Mouse (Mus musculus): ENCODE data around the gene Ubqln1. TPM values are rescaled to one million over a fixed set of nuclear protein-coding genes. Genes with fewer than 3 reads are reported as not detected.

The Ubqln1 gene
- polyA plus RNA-seq, 1 experiment from 2014 or later, result 85.6 TPM

DNA sequence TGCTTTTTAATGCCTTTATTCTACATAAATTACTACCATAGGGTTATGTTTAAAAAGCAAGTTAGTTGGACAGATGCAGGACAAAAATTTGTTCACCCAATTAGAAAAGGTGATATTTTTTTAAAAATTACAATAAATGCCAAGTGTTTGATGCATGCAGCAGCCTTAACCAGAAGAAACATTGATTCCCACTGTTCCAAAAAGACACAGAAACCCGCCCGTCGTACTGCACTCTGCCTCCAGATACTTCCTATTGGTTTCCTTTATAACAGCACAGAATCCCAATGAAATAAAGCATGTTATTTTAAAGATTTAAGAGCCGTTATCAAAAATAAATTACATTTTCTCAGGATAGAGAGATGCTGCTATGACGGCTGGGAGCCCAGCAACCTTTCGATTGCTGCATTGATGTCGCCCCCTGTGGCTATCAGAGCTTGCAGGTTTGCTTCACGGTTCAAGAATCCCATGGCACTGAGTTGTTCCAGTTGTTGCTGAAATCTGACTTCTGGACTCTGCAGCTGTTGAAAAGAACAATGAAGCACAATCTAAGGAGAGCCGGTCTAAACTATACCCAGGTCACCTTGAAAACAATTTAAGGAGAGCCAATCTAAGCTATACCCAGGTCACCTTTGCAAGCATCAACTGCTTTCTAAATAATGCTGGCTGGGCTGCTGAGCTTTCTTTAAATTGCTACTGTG is 37.8 kb downstream of the Ubqln1 start:
- Histone ChIP-seq H3K36me3 (ENCODE audit: control insufficient read depth, insufficient read depth, low read length) (peaks cover 74% of the 10 kb centered on the region), H3K27ac (ENCODE audit: low read depth) (no peak overlapping the region), H3K4me3 (ENCODE audit: low read depth, low read length) (no peak overlapping the region), H3K4me2 (ENCODE audit: low read length) (no peak overlapping the region), H3K9ac (ENCODE audit: low read length) (no peak overlapping the region), H3K4me1 (replicated peaks; ENCODE audit: control insufficient read depth, insufficient read depth, low read length) (no peaks in the 10 kb centered on the region), H3K27me3 (replicated peaks; ENCODE audit: control insufficient read depth, insufficient read depth, low read length) (no peaks in the 10 kb centered on the region), H3K9me3 (ENCODE audit: control insufficient read depth, low read length) (no peaks in the 10 kb centered on the region)
- no peak for ATAC-seq (replicated peaks; ENCODE audit: low FRiP score, low TSS enrichment, low read depth)
- 93% methylated on average over 9 of the region's 9 CpGs for WGBS
- DNase-seq (ENCODE audit: low spot score), result no peak

DNA sequence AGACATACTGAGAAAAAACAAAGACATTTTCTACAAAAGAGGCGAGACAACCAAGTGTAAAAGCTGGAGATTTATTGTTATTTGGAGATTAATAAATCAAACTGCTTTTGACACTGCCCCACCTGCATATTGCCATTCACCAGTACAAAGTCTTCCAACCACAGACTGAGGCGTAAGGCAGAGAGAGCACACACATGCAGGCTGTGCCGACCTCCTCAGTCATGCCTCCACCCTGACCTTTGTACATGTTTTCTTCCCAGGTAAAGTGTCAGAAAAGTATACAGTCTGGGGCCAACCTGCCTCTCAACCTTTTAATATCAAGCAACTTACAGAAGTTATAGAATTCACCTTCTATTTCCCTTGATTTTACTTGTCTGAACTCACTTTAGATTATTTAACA is 39.3 kb downstream of the Ubqln1 start:
- no peaks in the 10 kb centered on the region for H3K9me3 ChIP-seq (ENCODE audit: control insufficient read depth, low read length)
- no peaks in the 10 kb centered on the region for H3K4me1 ChIP-seq (replicated peaks; ENCODE audit: control insufficient read depth, insufficient read depth, low read length)
- H3K4me3 ChIP-seq (ENCODE audit: low read depth, low read length), result no peak overlapping the region
- no peak overlapping the region for H3K9ac ChIP-seq (ENCODE audit: low read length)
- 69% methylated on average over 3 of the region's 3 CpGs for WGBS
- H3K4me2 ChIP-seq (ENCODE audit: low read length), result no peak overlapping the region
- ATAC-seq (replicated peaks; ENCODE audit: low FRiP score, low TSS enrichment, low read depth), result peak; percentile 58; the same call in 1 of the 2 replicates
- H3K36me3 ChIP-seq (ENCODE audit: control insufficient read depth, insufficient read depth, low read length), result peaks cover 61% of the 10 kb centered on the region
- H3K27me3 ChIP-seq (replicated peaks; ENCODE audit: control insufficient read depth, insufficient read depth, low read length), result no peaks in the 10 kb centered on the region
- DNase-seq (ENCODE audit: low spot score), result no peak
- no peak overlapping the region for H3K27ac ChIP-seq (ENCODE audit: low read depth)

DNA sequence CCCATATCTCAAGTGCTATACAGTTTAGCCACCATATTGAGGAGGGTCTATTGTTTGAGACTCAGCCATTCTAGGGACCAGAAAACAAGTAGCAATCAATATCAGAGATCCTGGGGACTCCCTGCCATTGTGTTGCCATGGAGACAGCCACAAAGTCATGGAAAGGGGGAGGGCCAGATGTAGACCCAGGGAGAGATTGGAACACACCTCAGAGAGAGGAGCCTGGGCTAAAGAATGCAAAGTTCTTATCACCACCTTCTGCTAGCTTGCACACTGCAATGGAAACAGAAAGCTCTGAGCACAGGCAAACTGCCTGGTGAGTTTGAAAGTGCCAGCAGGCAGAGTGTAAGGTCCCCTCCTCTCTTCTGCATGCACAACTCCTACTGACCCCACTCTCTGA is 47.3 kb downstream of the Ubqln1 start:
- DNase-seq (ENCODE audit: low spot score) (no peak), ATAC-seq (replicated peaks; ENCODE audit: low FRiP score, low TSS enrichment, low read depth) (no peak)
- H3K4me3 ChIP-seq (ENCODE audit: low read depth, low read length), result no peak overlapping the region
- no peak overlapping the region for H3K9ac ChIP-seq (ENCODE audit: low read length)
- H3K27ac ChIP-seq (ENCODE audit: low read depth), result no peak overlapping the region
- no peak overlapping the region for H3K4me2 ChIP-seq (ENCODE audit: low read length)
- H3K4me1 ChIP-seq (replicated peaks; ENCODE audit: control insufficient read depth, insufficient read depth, low read length), result no peaks in the 10 kb centered on the region
- no peaks in the 10 kb centered on the region for H3K27me3 ChIP-seq (replicated peaks; ENCODE audit: control insufficient read depth, insufficient read depth, low read length)
- no peaks in the 10 kb centered on the region for H3K9me3 ChIP-seq (ENCODE audit: control insufficient read depth, low read length)
- peaks cover 16% of the 10 kb centered on the region for H3K36me3 ChIP-seq (ENCODE audit: control insufficient read depth, insufficient read depth, low read length)

DNA sequence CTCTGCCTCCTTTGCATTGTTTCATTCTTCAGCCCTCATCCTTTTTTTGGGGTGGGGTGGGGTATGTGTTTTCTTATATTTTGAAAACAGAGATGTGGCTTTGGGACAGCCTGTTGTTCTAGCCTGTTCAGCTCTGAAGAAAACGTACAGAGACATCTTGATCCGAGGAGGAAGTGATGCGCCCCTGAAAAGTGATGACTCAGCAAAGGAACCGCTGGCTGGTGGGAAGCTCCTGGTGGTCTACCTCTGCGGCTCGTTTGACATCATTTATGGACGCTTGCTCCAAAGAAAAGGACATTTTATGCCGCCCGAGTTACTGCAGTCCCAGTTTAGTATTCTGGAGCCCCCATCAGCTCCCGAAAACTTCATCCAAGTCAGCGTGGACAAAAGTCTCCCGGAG is 52.1 kb downstream of the Ubqln1 start:
- ATAC-seq (replicated peaks; ENCODE audit: low FRiP score, low TSS enrichment, low read depth) (no peak), DNase-seq (ENCODE audit: low spot score) (no peak)
- 95% methylated on average over 12 of the region's 12 CpGs for WGBS
- Histone ChIP-seq H3K4me2 (ENCODE audit: low read length) (no peak overlapping the region), H3K27ac (ENCODE audit: low read depth) (no peak overlapping the region), H3K9me3 (ENCODE audit: control insufficient read depth, low read length) (0 out of 2 replicates have a peak, but pooled peaks cover 4% of the 10 kb centered on the region), H3K4me3 (ENCODE audit: low read depth, low read length) (no peak overlapping the region), H3K36me3 (ENCODE audit: control insufficient read depth, insufficient read depth, low read length) (peaks cover 25% of the 10 kb centered on the region), H3K27me3 (replicated peaks; ENCODE audit: control insufficient read depth, insufficient read depth, low read length) (no peaks in the 10 kb centered on the region), H3K4me1 (replicated peaks; ENCODE audit: control insufficient read depth, insufficient read depth, low read length) (no peaks in the 10 kb centered on the region), H3K9ac (ENCODE audit: low read length) (no peak overlapping the region)

DNA sequence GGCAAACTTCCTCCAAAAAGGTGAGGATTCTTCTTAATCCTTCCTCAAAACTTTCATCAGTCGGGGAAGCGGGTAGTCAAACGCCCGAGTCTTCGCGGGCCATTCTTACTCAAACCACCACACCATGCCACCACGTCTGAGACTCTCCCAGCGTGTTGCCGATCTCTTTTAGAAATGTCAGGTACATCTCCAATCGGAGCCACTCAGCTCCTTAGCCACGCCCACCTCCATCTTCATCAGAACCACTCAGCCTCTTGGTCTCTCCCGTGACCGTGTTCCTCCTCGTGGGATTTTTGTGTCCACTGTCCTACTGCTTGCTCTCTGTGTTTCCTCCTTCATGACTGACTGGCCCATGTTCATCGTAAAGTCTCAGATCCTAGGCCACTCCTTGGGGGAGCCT is 54.7 kb downstream of the Ubqln1 start:
- Histone ChIP-seq H3K36me3 (ENCODE audit: control insufficient read depth, insufficient read depth, low read length) (peaks cover 22% of the 10 kb centered on the region), H3K27me3 (replicated peaks; ENCODE audit: control insufficient read depth, insufficient read depth, low read length) (no peaks in the 10 kb centered on the region), H3K27ac (ENCODE audit: low read depth) (no peak overlapping the region), H3K4me2 (ENCODE audit: low read length) (no peak overlapping the region), H3K9me3 (ENCODE audit: control insufficient read depth, low read length) (0 out of 2 replicates have a peak, but pooled peaks cover 4% of the 10 kb centered on the region), H3K4me1 (replicated peaks; ENCODE audit: control insufficient read depth, insufficient read depth, low read length) (no peaks in the 10 kb centered on the region), H3K9ac (ENCODE audit: low read length) (no peak overlapping the region), H3K4me3 (ENCODE audit: low read depth, low read length) (no peak overlapping the region)
- no peak for DNase-seq (ENCODE audit: low spot score)
- 97% methylated on average over 15 of the region's 15 CpGs for WGBS
- ATAC-seq (replicated peaks; ENCODE audit: low FRiP score, low TSS enrichment, low read depth), result no peak

DNA sequence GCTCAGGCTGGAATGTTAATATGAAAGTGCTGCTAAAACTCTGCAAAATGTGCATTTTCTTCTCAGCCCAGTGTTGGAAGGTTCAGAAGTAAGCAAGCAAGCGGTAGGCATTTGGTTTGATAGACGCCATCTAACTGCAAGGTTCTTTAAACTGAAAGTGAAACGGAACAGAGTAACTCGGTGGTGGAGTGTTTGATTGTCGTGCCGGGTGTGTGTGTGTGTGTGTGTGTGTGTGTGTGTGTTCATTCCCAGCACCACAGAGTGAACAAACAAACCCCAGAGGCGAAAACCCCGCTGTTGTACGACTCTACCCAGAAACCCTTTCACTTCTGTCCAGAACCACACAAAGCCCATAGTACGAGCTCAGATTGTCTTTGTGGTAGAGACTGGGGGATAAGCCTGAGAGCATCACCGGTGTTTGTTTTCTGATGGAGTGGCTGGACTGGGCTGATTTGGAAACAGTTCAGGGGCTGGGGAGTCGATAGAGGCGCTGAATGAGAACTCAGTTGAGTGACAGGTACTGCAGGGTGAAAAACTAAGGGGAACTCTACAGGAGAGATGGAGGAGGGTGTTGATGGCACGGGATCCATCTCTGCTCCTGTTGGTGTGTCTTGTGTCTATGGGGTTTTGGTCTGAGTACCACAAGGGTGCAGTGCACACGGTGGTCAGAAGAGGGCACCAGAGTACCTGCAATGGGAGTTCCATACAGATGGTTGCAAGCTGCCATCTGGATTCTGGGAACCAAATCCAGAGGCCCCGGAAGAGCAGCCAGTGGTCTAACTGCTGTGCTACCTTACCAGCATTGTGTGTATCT is 57.1 kb downstream of the Ubqln1 start:
- peak overlapping the region; percentile 84 for H3K4me2 ChIP-seq (ENCODE audit: low read length)
- H3K9me3 ChIP-seq (ENCODE audit: control insufficient read depth, low read length), result 0 out of 2 replicates have a peak, but pooled peaks cover 4% of the 10 kb centered on the region
- peaks cover 14% of the 10 kb centered on the region for H3K36me3 ChIP-seq (ENCODE audit: control insufficient read depth, insufficient read depth, low read length)
- H3K4me3 ChIP-seq (ENCODE audit: low read depth, low read length), result peak overlapping the region; percentile 73
- 15% methylated on average over 16 of the region's 16 CpGs for WGBS
- ATAC-seq (replicated peaks; ENCODE audit: low FRiP score, low TSS enrichment, low read depth), result peak; percentile 48
- H3K4me1 ChIP-seq (replicated peaks; ENCODE audit: control insufficient read depth, insufficient read depth, low read length), result no peaks in the 10 kb centered on the region
- peak; percentile 95 for DNase-seq (ENCODE audit: low spot score)
- 0 out of 2 replicates have a peak overlapping the region, but pooled peaks have one; percentile 6 for H3K27ac ChIP-seq (ENCODE audit: low read depth)
- H3K9ac ChIP-seq (ENCODE audit: low read length), result peak overlapping the region; percentile 68
- H3K27me3 ChIP-seq (replicated peaks; ENCODE audit: control insufficient read depth, insufficient read depth, low read length), result no peaks in the 10 kb centered on the region

DNA sequence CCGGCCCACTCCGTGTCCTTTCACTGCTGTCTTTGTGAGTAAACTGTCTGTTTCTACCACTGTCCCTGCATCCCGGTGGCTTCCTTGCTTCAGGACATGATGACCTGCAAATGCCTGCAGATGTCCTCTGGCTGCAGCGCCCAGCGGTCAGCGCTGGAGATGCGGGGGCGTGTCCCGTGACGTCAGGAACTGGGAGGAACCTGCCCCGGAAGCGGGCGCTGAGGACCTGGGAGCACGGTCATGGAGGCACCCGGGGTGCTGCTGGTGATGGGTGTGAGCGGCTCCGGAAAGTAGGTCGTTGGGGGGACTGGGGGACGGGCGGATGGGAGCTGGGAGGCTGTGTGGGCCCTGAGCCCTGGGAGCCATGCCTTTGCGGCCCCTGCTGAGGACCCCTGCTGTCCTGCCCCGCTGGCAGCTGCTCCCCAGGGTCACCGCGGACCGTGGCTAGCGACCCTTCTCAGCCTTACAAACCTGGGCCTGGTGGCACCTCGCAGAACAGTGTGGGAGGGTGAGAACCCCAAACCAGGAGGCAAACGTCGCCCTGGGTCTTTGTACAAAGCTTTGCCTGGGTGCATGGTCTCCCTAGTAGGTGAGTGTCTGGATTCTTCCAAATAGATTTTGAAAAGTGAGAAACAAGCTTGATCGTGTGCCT is 57.9 kb downstream of the Ubqln1 start, which contains the start of gene Idnk:
Gene Idnk (plus strand): TSS at position 203 of the 652 bp plus-strand sequence.
- no peaks in the 10 kb centered on the region for H3K27me3 ChIP-seq (replicated peaks; ENCODE audit: control insufficient read depth, insufficient read depth, low read length)
- 0 out of 2 replicates have a peak, but pooled peaks cover 2% of the 10 kb centered on the region for H3K9me3 ChIP-seq (ENCODE audit: control insufficient read depth, low read length)
- ATAC-seq (replicated peaks; ENCODE audit: low FRiP score, low TSS enrichment, low read depth) (peak; percentile 84), DNase-seq (ENCODE audit: low spot score) (peak; percentile 95)
- peak within 1 kb of the TSS; percentile 68 for H3K9ac ChIP-seq (ENCODE audit: low read length)
- peaks cover 14% of the 10 kb centered on the region for H3K36me3 ChIP-seq (ENCODE audit: control insufficient read depth, insufficient read depth, low read length)
- no peaks in the 10 kb centered on the region for H3K4me1 ChIP-seq (replicated peaks; ENCODE audit: control insufficient read depth, insufficient read depth, low read length)
- H3K4me2 ChIP-seq (ENCODE audit: low read length), result peak within 1 kb of the TSS; percentile 84
- peak within 1 kb of the TSS; percentile 73 for H3K4me3 ChIP-seq (ENCODE audit: low read depth, low read length)
- 0 out of 2 replicates have a peak within 1 kb of the TSS, but pooled peaks have one; percentile 6 for H3K27ac ChIP-seq (ENCODE audit: low read depth)
- under 1% methylated on average over 30 of the region's 30 CpGs for WGBS

DNA sequence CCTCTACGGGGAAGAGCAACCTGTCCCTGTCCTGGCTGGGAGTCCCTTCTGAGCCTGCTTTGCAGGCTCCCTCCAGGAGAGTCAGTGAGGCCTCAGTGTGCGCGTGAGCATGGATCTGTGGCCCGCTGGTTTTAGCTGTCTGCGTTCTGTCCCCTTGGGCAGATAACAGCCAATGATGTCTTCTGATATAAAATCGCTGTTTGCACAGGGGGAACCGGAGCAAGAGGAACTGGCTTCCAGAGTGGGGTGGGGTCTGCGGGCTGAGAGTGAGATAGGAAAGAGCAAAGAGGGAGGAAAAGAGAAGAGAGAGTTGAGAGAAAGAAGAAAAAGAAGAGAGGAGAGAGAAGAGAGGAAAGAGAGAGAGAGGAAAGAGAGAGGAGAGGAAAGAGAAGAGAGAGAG is 58.4 kb downstream of the Ubqln1 start:
- peak overlapping the region; percentile 73 for H3K4me3 ChIP-seq (ENCODE audit: low read depth, low read length)
- DNase-seq (ENCODE audit: low spot score) (no peak), ATAC-seq (replicated peaks; ENCODE audit: low FRiP score, low TSS enrichment, low read depth) (0 out of 2 replicates have a peak, but pooled peaks have one; percentile 14)
- H3K36me3 ChIP-seq (ENCODE audit: control insufficient read depth, insufficient read depth, low read length), result peaks cover 14% of the 10 kb centered on the region
- no peak overlapping the region for H3K27ac ChIP-seq (ENCODE audit: low read depth)
- no peaks in the 10 kb centered on the region for H3K27me3 ChIP-seq (replicated peaks; ENCODE audit: control insufficient read depth, insufficient read depth, low read length)
- WGBS, result 21% methylated on average over 8 of the region's 8 CpGs
- peak overlapping the region; percentile 68; the same call in 1 of the 2 replicates for H3K9ac ChIP-seq (ENCODE audit: low read length)
- H3K4me1 ChIP-seq (replicated peaks; ENCODE audit: control insufficient read depth, insufficient read depth, low read length), result no peaks in the 10 kb centered on the region
- 0 out of 2 replicates have a peak, but pooled peaks cover 2% of the 10 kb centered on the region for H3K9me3 ChIP-seq (ENCODE audit: control insufficient read depth, low read length)
- H3K4me2 ChIP-seq (ENCODE audit: low read length), result peak overlapping the region; percentile 84

Measured in intestine, embryonic 14.5 days (tissue).